Mouse (Mus musculus) brain, adult 2 months (tissue): ENCODE results near the gene Vmn1r45.
A peak's percentile ranks its signal among the peaks of the same experiment; 100 is the strongest.
"Not testable (repeated sequence)": the region's sequence is repeated elsewhere in the genome, so short reads cannot be mapped to it uniquely, and the experiment has no call there.

Experiments used
- DNase-seq: peaks from one replicate; pipeline ENCODE4 v3.0.0; 2011; ENCODE audit warnings: low read depth, low spot score

Vmn1r45 gene

GRCm38 (mm10) chr6:89940498-89940897 lies at the start of gene Vmn1r45:
Vmn1r45 (minus strand) TSS chr6:89940598.
- not testable (repeated sequence) for DNase-seq

GRCm38 (mm10) chr6:89985989-89986388 lies 45.6 kb upstream of the Vmn1r45 start:
- peak; percentile 5 for DNase-seq

- no peak for DNase-seq
Measured at GRCm38 (mm10) chr6:89969013-89969412, 28.6 kb upstream of the Vmn1r45 start, which contains the start of gene Vmn1r46. Vmn1r46 (plus strand) TSS chr6:89969313.

- peak; percentile 18 for DNase-seq
Measured at GRCm38 (mm10) chr6:89966341-89966740, 25.9 kb upstream of the Vmn1r45 start.

- no peak for DNase-seq
Measured at GRCm38 (mm10) chr6:89953556-89953955, 13.2 kb upstream of the Vmn1r45 start.

- no peak for DNase-seq
Measured at GRCm38 (mm10) chr6:89940926-89941325, 528 bp upstream of the Vmn1r45 start.

GRCm38 (mm10) chr6:89883812-89884211 lies 56.6 kb downstream of the Vmn1r45 start:
- peak; percentile 63 for DNase-seq

GRCm38 (mm10) chr6:89883360-89883759 lies 57.0 kb downstream of the Vmn1r45 start, which contains the start of gene Vmn1r44:
Vmn1r44 (plus strand) TSS chr6:89883660.
- DNase-seq: no peak
